Mouse (Mus musculus) thymus, postnatal 0 days (tissue): ENCODE results near the gene Vax1. TPM values are rescaled to one million over a fixed set of nuclear protein-coding genes. Genes with fewer than 3 reads are reported as not detected.

Experiments
- DNase-seq: peaks from one replicate; pipeline ENCODE4 v3.0.0-alpha.2; 2015; ENCODE audit warnings: low spot score
- polyA plus RNA-seq: library from polyadenylated mRNA; unstranded; fragments of >200 nt; fragmentation: Nextera tagmentation; extraction: Ambion mirVana; gene quantifications from 2 replicates; pipeline ENCODE4 v1.2.1, GENCODE M21; 2015

Vax1 gene
- not detected in 2 replicates for polyA plus RNA-seq

DNA sequence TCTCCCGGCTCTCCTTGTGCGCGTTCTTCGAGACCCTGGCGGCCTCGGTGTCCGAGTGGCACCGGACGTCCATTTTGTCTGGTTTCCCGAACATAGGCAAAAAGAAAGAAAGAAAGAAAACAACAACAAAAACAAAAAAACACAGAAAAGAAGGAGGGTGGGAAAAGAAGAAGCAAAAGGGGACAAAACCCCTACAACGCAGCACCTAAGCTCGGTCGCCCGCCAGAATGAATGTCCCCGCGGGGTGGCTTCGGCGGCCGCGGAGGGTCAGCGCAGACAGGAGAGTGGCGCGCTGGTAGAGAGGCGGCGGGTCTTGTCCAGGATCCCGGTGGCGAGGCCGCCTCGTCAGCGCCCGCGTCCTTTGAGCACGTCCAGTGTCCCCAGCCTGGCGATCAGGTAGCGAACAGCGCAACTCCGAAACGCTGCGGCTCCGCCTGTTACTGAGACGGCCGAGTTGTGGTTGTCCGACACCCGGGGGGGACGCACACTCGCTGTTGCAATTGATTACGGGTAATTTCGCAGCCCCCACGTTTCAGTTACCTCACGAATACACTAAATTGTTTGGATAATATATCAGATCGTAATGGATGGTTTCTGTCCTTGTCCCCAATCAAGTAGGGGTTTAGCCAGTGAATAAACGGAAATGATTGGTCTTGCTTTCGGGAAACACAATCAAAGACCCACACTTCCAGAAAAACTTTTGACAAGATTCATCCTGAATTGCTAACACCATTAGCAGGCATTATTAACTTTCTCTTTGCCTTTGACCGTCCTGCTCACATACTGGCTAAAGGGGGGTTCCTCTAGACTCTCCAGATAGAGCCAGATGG lies at the start of gene Vax1:
Gene Vax1, minus strand, starts transcription at position 121 of the 830 bp plus-strand sequence.
- DNase-seq: no peak

DNA sequence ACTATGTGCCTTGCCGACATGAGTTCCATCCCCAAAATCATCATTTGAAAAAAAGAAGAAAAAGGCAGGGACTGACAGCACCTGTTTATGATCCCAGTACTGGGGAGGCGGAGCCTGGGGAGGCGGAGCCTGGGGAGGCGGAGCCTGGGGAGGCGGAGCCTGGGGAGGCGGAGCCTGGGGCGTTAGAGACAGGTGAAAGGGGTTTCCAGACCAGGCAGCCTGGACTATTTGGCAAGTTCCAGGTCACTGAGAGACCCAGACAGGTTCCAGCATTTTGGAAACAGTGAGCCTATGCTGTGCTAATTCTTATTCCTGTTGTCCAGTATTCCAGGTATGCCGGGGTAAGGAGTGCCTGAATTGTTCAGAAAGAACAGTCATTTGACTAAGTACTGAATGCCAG lies 49.1 kb upstream of the Vax1 start, which contains the start of gene Kcnk18:
Gene Kcnk18, plus strand, starts transcription at position 224 of the 400 bp plus-strand sequence.
- no peak for DNase-seq

DNA sequence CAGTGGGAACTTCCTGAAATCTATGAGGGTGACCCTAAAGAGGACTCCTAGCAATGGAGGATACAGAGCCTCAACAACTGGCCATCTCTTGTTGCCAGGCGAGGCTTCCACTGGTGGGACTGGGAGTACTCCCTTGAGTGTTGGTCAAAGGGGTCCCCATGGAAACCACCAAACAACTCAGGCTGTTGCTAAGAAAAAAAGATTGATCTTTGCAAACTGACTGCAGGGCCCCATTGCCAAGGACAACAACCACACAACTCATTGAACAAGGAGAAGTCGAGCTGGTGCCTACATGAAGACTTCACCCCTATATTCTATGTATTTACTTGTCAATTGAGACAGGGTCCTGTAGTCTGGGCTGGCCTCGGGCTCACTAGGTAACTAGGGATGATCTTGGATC lies 47.0 kb upstream of the Vax1 start:
- DNase-seq: no peak

DNA sequence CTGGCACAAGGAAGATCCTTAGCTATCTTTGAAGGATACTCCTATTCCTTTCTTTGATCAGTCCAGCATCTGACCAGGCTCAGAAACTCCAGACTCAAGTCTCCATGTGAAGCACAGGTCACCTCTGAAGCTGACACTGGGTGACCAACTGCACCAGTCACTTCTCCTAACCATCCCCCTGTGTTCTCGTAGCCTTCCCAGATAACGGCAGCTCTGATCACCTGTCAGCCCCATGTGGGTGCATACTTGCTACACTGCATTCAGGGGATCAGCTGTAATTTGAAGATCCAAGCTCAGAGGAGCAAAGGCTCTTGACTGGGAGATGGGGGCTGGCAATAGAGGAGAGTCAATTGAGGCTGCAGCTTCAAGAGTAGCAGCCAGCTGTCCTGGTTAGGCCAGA lies 39.1 kb upstream of the Vax1 start:
- no peak for DNase-seq

DNA sequence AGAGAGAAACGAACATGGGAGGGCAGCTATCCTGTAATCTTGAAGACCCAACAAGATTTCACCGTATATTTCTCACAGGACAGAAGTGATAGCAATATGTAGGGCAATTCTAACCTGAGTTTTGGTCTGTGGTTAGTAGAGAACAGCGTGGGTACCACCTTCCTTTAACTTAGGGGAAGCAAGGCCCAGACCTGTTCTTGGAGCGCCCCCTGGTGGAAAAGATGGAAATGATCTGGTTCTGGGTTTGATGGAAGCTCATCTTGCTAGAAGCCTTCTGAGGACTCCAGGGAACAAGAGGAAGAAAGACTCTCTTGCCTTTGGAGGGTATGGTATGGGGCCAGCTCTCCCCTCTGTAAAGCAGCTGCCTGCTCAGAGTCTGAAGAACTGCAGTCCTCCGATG lies 38.6 kb upstream of the Vax1 start:
- peak; percentile 69 for DNase-seq

DNA sequence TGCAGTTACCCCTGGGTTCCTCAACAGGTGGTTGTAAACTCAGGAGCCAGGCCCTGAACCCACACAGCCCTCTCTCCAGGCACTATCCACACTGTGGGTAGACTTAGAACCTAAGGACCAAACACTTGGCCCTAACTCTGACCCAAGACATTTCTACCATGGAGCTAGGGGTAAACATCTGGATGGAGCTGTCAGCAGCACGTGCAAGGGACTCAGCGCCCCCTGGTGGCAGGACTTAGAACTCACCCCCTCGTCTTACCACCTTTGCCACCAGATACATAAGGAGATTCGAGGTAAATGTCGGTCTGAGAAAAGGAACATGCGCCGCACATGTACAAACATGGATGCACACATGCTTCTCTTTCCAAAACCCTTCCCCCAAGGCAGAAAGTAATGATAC lies 28.3 kb upstream of the Vax1 start:
- DNase-seq: peak; percentile 63

DNA sequence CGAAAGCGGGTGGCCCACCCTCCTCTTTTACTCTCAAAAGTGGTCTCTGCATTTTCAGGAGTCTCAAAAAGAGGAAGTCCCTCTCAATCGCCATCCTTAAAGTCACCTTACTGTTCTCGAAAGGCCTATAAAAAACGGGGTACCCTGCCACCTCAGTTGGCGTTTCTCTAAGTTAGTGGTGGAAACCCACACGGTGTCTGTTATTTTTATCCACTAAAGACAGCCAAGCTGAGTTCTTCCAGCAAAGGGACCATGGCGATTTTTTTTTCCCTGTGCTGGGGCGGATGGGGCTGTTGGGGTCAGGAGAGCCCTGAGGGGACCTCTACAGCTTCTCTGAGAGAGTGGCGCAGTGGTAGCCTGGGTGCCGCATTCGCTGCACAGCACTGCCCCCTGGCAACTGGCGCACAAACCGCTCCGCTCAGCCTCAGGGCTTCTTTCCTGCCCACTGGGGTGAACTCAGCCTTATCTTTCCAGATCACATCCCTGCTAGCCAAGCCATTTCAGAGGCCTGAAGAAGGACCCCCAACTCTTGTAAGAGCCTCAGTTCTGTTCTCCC lies 26.3 kb upstream of the Vax1 start:
- no peak for DNase-seq

DNA sequence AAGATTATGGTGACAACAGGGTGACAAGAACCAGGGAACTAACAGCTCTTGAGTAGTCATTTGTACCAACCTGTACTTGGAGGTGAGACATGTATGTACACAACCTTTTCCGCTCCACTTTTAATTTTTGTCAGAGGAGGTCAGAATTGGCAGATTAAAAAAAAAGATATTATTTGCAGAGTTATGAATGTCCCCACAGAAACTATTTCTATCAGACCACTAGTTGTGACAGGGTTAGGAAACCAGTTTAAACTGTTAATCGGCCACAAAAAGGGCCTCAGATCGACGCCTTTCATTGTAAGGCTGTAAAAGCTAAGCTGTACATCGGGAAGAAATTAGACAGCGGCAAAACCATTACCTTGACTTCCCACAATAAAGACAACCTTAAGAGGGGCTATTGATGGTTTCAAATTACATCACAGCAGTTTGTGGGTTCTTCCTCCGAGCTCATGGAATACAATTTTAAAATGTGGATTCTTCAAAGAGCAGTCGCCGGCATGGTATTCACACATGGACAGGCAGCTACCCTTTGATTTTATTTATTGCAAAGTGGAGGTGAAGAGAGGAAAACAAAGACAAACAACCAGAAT lies 25.4 kb upstream of the Vax1 start:
- DNase-seq: no peak

DNA sequence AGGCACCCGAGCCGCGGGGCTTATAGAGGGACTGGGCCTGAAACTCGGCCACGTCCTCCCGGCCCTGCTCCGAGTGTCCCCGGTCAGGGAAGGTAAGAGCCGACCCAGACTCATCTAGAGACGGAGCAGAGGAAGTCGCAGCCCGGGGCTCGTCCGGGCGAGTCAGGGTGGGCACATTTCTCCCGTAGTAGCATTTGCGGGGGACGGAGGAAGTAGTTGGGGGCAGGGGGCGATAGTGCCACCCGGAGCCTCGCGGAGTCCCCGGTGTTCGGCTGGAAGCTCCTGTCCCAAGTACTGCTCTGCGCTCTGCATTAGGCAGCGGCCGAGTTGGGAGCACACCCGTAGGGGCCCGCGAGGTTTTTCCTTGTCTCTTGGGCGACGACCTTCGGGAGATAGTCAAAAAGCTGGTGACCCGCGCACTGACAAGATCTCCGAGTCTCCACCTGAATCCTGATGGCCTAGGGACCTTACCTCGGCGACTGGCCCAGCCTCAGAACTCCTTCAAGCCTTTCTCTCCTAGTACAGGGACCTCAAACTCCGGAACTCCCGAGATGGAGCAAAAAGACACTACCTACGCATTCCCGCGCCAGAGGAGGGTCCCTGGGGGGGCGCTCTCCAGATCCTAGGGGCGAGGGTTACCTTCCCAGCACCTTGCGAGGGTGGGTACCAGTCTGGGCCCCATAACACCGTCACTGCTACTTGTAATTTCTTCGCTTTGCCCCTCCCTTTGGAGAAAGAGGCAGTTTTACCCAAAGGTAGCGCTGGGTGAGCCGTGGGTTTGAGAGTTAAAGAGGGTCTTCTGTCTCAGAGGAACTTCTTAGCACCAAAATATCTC lies 24.3 kb upstream of the Vax1 start:
- DNase-seq: no peak

DNA sequence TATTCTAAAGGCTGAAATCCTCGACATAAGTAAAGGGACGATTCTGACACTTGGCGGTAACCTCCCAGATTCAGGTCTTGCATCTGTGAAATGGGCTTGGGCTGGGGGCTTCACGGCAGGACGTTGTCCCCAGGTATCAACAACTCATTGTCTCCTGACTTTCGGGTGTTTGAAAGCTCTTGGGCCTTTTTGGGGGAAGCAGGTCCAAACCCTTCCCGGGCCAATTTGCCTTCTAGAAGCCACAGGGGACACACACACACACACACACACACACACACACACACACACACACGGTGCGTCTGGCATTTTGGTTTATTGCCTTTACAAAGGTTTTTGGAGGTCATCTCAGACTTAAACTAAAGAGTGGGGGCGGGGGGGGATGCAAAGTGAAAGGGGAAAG lies 23.6 kb upstream of the Vax1 start:
- no peak for DNase-seq

DNA sequence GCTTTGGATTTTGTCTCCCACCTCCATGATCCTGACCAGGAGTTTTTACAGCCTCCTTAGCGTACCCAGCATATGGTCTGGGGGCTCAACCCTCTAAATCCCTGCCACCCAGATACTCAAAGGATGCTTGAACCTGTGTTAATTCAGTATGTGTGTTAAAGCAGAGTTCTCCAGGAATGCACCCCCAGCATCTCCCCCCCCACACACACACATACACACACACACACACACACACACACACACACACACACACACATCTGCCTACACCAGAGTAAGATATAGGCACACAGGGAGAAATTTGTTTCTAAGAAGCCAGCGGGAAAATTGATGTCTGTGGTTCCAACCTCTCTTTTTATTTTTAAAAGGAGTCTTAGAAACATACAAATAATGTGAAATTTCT lies 22.6 kb upstream of the Vax1 start:
- DNase-seq: no peak

DNA sequence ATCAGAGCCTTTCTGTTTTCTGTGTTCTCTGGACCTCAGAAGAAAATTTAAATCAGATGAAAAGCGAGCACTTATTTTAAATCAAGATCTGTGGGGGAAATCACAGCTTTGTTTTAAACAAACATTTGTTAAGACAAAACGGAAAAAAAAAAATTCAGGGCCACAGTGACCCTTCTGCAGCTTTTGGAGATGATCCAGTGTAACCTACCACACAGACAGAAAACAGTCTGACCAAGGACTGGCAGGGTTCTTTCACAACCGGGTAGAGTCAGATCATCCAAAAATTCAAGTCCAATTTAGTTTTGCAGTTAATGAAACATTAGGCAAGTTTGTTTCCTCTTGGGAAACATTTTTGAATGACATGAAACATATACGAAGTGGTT lies 21.3 kb upstream of the Vax1 start:
- no peak for DNase-seq

DNA sequence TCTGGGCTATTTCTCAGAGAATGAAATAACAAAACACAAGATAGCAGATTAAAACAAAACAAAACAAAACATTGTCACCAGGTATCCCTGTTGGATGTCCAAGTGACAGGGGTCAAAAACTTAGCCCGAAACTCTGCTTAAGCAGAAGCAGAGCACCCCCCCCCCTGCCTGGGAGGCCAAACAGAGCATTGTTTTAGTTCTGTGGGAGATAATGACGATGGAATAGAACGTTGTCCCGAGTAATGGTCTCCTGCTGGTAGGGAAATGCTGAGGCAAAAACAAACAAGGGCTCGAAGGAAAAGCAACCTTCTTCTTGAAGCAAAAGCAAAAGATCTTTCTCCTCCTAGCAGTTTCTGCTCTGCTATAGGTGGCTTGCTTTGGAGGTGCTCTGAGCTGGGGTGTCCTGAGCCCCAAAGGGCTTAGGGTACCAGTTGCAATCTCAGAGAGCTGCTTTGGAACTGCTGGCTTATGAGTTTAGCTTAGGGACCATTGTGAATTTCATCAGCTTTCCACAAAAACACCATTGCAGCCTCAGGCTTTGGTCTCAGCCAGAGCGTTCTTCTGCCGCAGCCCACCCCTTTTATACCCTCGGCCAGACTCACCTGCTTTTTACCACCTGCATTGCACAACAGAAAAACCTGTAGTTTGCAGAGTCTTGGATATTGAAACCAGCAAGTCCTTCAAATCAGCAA lies 20.7 kb upstream of the Vax1 start:
- no peak for DNase-seq

DNA sequence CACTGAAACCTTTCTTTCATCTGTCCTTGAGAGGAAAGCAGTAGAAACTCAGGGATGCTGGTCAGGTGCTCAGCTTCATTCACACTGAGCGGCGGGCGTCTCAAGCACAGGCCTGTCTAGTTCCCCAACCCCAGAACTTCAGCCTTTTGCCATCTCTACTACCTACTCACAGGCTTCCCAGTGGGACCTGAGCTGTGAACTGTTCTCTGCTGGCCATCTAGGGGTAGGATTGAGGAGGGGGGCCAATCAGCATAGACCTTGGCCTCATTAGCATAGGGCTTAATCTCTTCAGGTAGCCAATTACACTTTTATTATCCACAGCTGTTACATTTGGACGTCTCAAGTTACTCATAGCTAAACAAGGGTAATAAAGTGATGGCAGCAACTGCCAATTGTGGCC lies 19.1 kb upstream of the Vax1 start:
- DNase-seq: no peak

DNA sequence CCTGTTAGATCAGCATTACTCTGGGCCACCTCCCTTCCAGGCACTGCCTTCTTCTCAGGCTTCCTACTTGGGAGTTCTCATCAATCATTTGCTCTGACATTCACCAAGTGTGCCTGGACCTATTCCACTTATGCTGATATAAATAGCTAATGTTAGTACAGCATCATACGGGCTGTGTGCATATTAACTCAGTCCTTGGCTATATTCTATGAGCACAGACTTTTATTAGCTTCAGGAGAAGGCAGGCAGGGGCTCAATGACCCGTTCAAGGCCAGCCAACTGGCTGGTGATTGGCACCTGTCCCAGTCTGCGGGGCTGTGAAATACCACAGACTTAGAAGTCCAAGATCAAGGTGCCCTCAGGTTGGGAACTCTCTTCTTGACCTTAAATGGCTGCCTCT lies 14.1 kb upstream of the Vax1 start:
- DNase-seq: no peak

DNA sequence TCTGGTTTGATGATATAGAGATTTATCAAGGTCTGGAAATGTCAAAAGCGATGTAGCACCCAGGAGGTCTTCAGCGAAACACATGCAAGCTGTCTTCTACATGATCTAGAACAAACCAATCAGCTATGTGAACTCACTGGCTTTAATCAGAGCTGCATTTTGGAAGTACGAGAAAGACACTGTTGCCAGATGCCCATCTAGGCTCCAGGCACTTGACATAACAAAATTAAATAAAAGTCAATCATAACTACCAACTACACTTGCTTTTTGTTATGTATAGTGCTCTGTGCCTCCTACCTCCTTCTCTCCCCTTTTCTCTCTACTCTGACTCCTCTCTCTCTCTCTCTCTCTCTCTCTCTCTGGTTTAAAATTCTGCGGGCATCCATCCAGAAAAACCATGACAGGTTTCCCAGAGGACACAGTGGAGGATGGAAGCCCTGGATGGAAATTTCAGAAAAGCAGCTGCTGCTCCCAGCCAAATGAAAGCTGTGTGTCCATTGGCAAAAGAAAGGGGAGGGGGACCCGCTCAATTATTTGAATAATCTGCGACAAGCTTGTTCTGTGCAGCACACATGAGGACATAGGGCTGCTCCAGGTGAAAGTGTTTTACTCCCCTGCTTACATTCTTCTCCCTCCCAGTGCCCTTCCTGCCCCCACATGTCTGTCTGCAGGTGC lies 3.6 kb upstream of the Vax1 start:
- DNase-seq: no peak

DNA sequence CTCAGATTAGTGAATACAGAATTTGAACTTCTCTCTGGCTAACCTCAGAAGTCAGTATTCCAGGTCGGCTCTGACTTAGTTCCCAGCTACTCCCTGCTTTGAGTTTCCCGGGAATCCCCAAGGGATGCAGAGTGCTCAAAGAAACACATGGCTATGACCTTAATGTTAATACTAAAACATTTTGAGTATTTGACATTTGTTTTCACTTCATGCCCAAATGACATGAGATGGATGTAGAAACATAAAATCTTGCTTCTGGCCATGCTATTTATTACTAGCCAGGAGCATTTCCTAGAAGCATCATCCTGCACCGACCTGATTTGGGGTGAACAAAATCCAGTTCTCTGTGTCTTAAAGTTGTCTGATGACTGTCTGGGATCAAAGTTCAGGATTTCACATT lies 2.9 kb upstream of the Vax1 start:
- DNase-seq: no peak

DNA sequence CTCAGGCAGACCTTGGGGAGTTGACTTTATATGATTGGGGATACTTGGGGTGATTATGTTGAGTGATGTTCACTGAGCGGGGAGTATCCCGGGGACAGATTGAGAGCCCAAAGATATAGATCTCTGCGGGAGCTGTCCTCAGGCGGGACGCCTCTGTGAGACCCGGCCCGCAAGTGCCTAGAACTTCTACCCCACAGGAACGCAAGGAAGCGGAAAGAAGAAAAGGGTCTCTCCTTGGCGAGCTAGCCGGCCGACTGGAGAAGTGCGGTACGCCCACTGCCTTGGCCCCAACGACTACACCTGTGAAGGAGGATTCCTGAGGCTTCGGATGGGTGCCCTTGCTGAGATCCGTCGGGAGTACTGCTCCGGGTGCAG lies 2.0 kb upstream of the Vax1 start:
- DNase-seq: no peak

DNA sequence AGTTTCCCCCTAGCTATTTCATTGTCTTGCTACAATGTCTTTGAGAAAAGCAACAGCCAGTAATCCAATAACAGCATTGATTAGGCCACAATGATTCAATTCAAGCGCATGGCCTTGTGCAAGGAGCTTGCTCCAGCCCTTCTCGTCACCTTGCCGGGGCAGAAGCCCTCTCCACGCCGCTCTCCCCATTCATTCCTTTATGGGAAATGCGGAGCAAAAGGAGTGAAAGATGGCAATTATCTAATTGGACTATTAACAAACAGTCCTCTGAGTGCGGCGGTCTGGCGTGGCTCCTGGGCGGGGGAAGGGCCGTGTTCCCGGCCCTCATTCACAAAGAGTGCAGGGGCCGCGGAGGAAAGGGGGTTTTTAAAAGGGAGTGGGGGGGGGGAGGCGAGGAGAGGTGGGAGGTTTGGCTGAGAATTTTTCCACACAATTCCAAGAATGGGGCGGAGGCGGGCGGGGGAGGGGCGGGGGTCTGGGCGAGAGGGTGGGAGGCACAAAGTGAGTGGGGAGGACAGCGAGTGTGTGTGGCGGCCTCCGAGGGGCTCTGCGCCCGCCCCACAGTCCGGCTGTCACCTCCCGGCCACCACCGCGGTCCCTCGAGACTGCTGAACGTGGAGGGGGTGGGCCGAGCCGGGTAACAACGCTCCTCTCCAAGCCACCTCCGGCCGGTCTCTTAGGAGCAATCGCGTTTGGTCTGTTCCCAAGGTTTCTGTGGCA lies 1.5 kb upstream of the Vax1 start:
- DNase-seq: no peak

DNA sequence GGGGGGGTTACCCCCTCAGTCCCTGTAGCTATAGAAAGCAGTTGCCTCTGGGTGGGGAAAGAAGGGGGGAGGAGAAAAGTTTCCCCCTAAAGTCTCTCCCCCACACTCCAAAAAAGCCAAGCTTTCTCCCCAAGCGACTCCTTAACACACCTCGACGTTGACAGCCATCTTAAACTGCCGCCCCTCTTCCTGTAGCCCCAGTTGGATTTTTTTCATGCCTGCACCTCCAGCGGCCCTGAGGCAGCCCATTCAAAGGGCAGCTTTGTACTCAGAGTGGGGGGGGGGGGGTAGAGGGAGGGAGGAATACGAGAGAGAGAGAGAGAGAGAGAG lies 875 bp upstream of the Vax1 start:
- no peak for DNase-seq
